In genomic region chr9:106893327-106893726, GRCm38 (mm10) we compare ENCODE assay signal across 8 mouse cellular contexts. TPM values are rescaled to one million over a fixed set of nuclear protein-coding genes. Genes with fewer than 3 reads are reported as not detected.
DNase-seq lines count a peak whose midpoint lies in the region; ATAC-seq and TF ChIP-seq lines count a peak whose summit lies in the region.
"Had no signal": no experiment of that assay in that cellular context is flagged by ENCODE, and none has a peak within 500 bp of the region (broad histone marks: within the 10 kb centered on the region; RNA-seq: fewer than 3 reads in every experiment).

No protein-coding gene starts in this region.

- peak overlapping the region; percentile 95; the same call in 1 of the 2 replicates for H3K27ac ChIP-seq in left cerebral cortex, adult 2 months
- peak overlapping the region; percentile 95 for H3K27ac ChIP-seq in forebrain, embryonic 10.5 days
- no peak overlapping the region for H3K27ac ChIP-seq in hindbrain, embryonic 14.5 days

- no peak for TF ChIP-seq POLR2A in myocyte (IDR thresholded peaks at IDR 0.05; ENCODE audit: insufficient read length, low read depth)

- peaks cover 42% of the 10 kb centered on the region for H3K4me1 ChIP-seq in forebrain, embryonic 10.5 days
- H3K4me1 ChIP-seq in hindbrain, embryonic 14.5 days (replicated peaks; ENCODE audit: control insufficient read depth, insufficient read depth, low read length), result peaks cover 18% of the 10 kb centered on the region

- no peak overlapping the region for H3K4me3 ChIP-seq in left cerebral cortex, adult 2 months
- H3K4me3 ChIP-seq in forebrain, embryonic 10.5 days, result peak overlapping the region; percentile 86
- H3K4me3 ChIP-seq in hindbrain, embryonic 14.5 days (replicated peaks; ENCODE audit: low read length), result peak overlapping the region; percentile 86; the same call in 1 of the 2 replicates
- H3K4me3 ChIP-seq in myocyte, result peak overlapping the region; percentile 67

- ATAC-seq in hindbrain, embryonic 14.5 days (ENCODE audit: low FRiP score), result no peak

- peaks cover 22% of the 10 kb centered on the region for H3K79me2 ChIP-seq in myocyte (ENCODE audit: control insufficient read depth, insufficient read depth)

- H3K27me3 ChIP-seq in forebrain, embryonic 10.5 days (ENCODE audit: poor library complexity, severe bottlenecking), result no peaks in the 10 kb centered on the region
- no peaks in the 10 kb centered on the region for H3K27me3 ChIP-seq in hindbrain, embryonic 14.5 days (ENCODE audit: control insufficient read depth, insufficient read depth, low read length)
- no peaks in the 10 kb centered on the region for H3K27me3 ChIP-seq in myocyte (ENCODE audit: control insufficient read depth, insufficient read depth, insufficient read length)

- no peak for TF ChIP-seq CTCF in left cerebral cortex, adult 2 months (IDR thresholded peaks at IDR 0.05)

- no peak for DNase-seq in left cerebral cortex, adult 2 months (ENCODE audit: extremely low spot score in 1 of 2, low spot score in 2 of 2)
- DNase-seq in left cerebral cortex, postnatal 10 days (ENCODE audit: extremely low spot score in 1 of 2, low spot score in 2 of 2), result no peak
- no peak for DNase-seq in forebrain, embryonic 10.5 days (ENCODE audit: extremely low spot score, low spot score)
- DNase-seq in hindbrain, embryonic 14.5 days (ENCODE audit: low spot score), result no peak
- DNase-seq in lung, postnatal 10 days, result no peak
- no peak for DNase-seq in spleen, adult 18-20 months
- DNase-seq: kidney, postnatal 36 days had no signal

- H3K9ac ChIP-seq in hindbrain, embryonic 14.5 days, result no peak overlapping the region; the same call in 1 of the 2 replicates

- intact Hi-C loops in left cerebral cortex, adult 2 months (cut with DNase I), result loop anchor here (5.0 kb wide), 1 partner anchor 444 kb away; the partner anchor contains the start of gene Hemk1
- intact Hi-C loops in left cerebral cortex, postnatal 10 days (cut with DNase I), result no loop called here

- no peak overlapping the region for H3ac ChIP-seq in myocyte (ENCODE audit: control insufficient read depth, insufficient read length)

- H3K9me3 ChIP-seq in forebrain, embryonic 10.5 days, result no peaks in the 10 kb centered on the region
- no peaks in the 10 kb centered on the region for H3K9me3 ChIP-seq in hindbrain, embryonic 14.5 days (ENCODE audit: control insufficient read depth, low read length)

- WGBS in forebrain, embryonic 10.5 days, result 57% methylated on average over 3 of the region's 3 CpGs
- 52% methylated on average over 3 of the region's 3 CpGs for WGBS in hindbrain, embryonic 14.5 days

- peaks cover 37% of the 10 kb centered on the region for H3K36me3 ChIP-seq in forebrain, embryonic 10.5 days (replicated peaks)
- peaks cover 46% of the 10 kb centered on the region for H3K36me3 ChIP-seq in hindbrain, embryonic 14.5 days (replicated peaks; ENCODE audit: control insufficient read depth, insufficient read depth)
- H3K36me3 ChIP-seq in myocyte (ENCODE audit: control insufficient read depth, insufficient read depth), result peaks cover 5% of the 10 kb centered on the region

- H3K4me2 ChIP-seq in hindbrain, embryonic 14.5 days (replicated peaks), result peak overlapping the region; percentile 79
- H3K4me2 ChIP-seq in myocyte (ENCODE audit: low read depth), result peak overlapping the region; percentile 93

TF ChIP-seq in myocyte, 11 proteins besides CTCF, POLR2A, EP300 and RAD21:
- TF ChIP-seq MAX (IDR thresholded peaks at IDR 0.05; ENCODE audit: low read depth) (no peak), MYOG (IDR thresholded peaks at IDR 0.05; ENCODE audit: control insufficient read depth in 1 of 3, insufficient read depth in 1 of 3, insufficient read length in 2 of 3, low read depth in 2 of 3) (no peak), USF1 (IDR thresholded peaks at IDR 0.05; ENCODE audit: low read depth) (no peak), TCF12 (IDR thresholded peaks at IDR 0.05; ENCODE audit: insufficient read depth, poor library complexity, severe bottlenecking) (no peak), MYOD1 (IDR thresholded peaks at IDR 0.05; ENCODE audit: control insufficient read depth in 1 of 3, insufficient read length in 2 of 3, low read depth in 2 of 3) (no peak), CEBPB (IDR thresholded peaks at IDR 0.05; ENCODE audit: insufficient read depth, poor library complexity, severe bottlenecking) (no peak), SRF (IDR thresholded peaks at IDR 0.05; ENCODE audit: control insufficient read depth, insufficient read length, low read depth) (no peak), POLR2AphosphoS2 (IDR thresholded peaks at IDR 0.05; ENCODE audit: insufficient read length, low read depth) (no peak), E2F4 (IDR thresholded peaks at IDR 0.05; ENCODE audit: insufficient read depth) (no peak), REST (IDR thresholded peaks at IDR 0.05; ENCODE audit: insufficient read depth, insufficient read length) (no peak), TCF3 (IDR thresholded peaks at IDR 0.05; ENCODE audit: insufficient read length, low read depth) (no peak)

RNA-seq across cellular contexts. Expression of gene Manf, which starts 1.5 kb away (rescaled TPM):
- 100 to 1,000 TPM; 115 to 126 TPM for total RNA-seq in left cerebral cortex, adult 2 months (2021)
- 100 to 1,000 TPM; 115 to 125 TPM for total RNA-seq in left cerebral cortex, postnatal 10 days (2021)
- polyA plus RNA-seq in forebrain, embryonic 10.5 days (2016; fragmentation: Nextera tagmentation; extraction: Ambion mirVana), result 249 and 277 TPM in 2 replicates
- polyA plus RNA-seq in hindbrain, embryonic 14.5 days (2014; fragmentation: Nextera tagmentation; extraction: Ambion mirVana), result 171 and 183 TPM in 2 replicates
- polyA plus RNA-seq in myocyte (2012; fragmentation: generic; extraction: Trizol), result 222 TPM

RNA-seq across cellular contexts. Expression of gene Rbm15b, which starts 6.1 kb away (rescaled TPM):
- total RNA-seq in left cerebral cortex, adult 2 months (2021), result 10 to 100 TPM; 57.1 to 57.2 TPM
- 10 to 100 TPM; 59.9 to 61.0 TPM for total RNA-seq in left cerebral cortex, postnatal 10 days (2021)
- 12.3 and 12.9 TPM in 2 replicates for polyA plus RNA-seq in forebrain, embryonic 10.5 days (2016; fragmentation: Nextera tagmentation; extraction: Ambion mirVana)
- 27.4 and 27.5 TPM in 2 replicates for polyA plus RNA-seq in hindbrain, embryonic 14.5 days (2014; fragmentation: Nextera tagmentation; extraction: Ambion mirVana)
- 14.2 TPM for polyA plus RNA-seq in myocyte (2012; fragmentation: generic; extraction: Trizol)
